Mouse (Mus musculus) kidney, postnatal 0 days (tissue): ENCODE data around the gene Cbfa2t2. TPM values are rescaled to one million over a fixed set of nuclear protein-coding genes. Genes with fewer than 3 reads are reported as not detected.

Source experiments
- ATAC-seq: fragments of 200-750 bp; cut with Nextera tagmentation; replicated peaks from 2 replicates; pipeline ENCODE4 v1.8.0; 2017; ENCODE audit warnings: low read depth, moderate number of reproducible peaks, moderate TSS enrichment, moderate library complexity; ENCODE audit not compliant: low FRiP score
- DNase-seq: peaks from one replicate; pipeline ENCODE4 v3.0.0-alpha.2; 2016; ENCODE audit warnings: low spot score
- H3K27ac ChIP-seq: fragments of 300-500 bp; sonication (generic); 2 replicates; pipeline ENCODE4 v1.5.1; 2014; ENCODE audit warnings: mild to moderate bottlenecking
- H3K27me3 ChIP-seq: fragments of 300-500 bp; sonication (generic); 2 replicates; pipeline ENCODE4 v1.6.1; 2014; ENCODE audit warnings: low read length, mixed read lengths; ENCODE audit not compliant: insufficient read depth
- H3K36me3 ChIP-seq: fragments of 300-500 bp; sonication (generic); 2 replicates; pipeline ENCODE4 v1.6.1; 2014; ENCODE audit warnings: low read length, mixed read lengths; ENCODE audit not compliant: insufficient read depth
- H3K4me1 ChIP-seq: fragments of 300-500 bp; sonication (generic); replicated peaks from 2 replicates; pipeline ENCODE4 v1.6.1; 2014; ENCODE audit warnings: antibody characterized with exemption, low read length, mixed read lengths; ENCODE audit not compliant: insufficient read depth
- H3K4me2 ChIP-seq: fragments of 300-500 bp; sonication (generic); 2 replicates; pipeline ENCODE4 v1.6.1; 2014; ENCODE audit warnings: mild to moderate bottlenecking, low read length, moderate library complexity, mixed read lengths
- H3K4me3 ChIP-seq: fragments of 300-500 bp; sonication (generic); replicated peaks from 2 replicates; pipeline ENCODE4 v1.5.1; 2014; ENCODE audit warnings: low read depth, low read length
- H3K9ac ChIP-seq: fragments of 300-500 bp; sonication (generic); 2 replicates; pipeline ENCODE4 v1.6.1; 2014; ENCODE audit warnings: low read depth, low read length
- H3K9me3 ChIP-seq: fragments of 300-500 bp; sonication (generic); replicated peaks from 2 replicates; pipeline ENCODE4 v1.6.1; 2016; ENCODE audit warnings: low read length, inconsistent platforms, mixed read lengths
- CTCF ChIP-seq: IDR thresholded peaks from 2 replicates; pipeline ENCODE4 v1.5.1; 2016; ENCODE audit warnings: antibody characterized with exemption, low read depth, mild to moderate bottlenecking, moderate library complexity
- WGBS: fragments of 180-500 bp; shearing (Covaris S2); extraction: QIAGEN DNeasy Blood & Tissue Kit; methylation state at CpG from one replicate; pipeline ENCODE4 v1.1.7; 2014; 5-methylcytosine and 5-hydroxymethylcytosine counted together
- polyA plus RNA-seq: library from polyadenylated mRNA; unstranded; fragments of >200 nt; fragmentation: Nextera tagmentation; extraction: Ambion mirVana; gene quantifications from 2 replicates; pipeline ENCODE4 v1.2.1, GENCODE M21; 2015

The Cbfa2t2 gene
- polyA plus RNA-seq, 1 experiment from 2014 or later = 23.6 TPM

DNA sequence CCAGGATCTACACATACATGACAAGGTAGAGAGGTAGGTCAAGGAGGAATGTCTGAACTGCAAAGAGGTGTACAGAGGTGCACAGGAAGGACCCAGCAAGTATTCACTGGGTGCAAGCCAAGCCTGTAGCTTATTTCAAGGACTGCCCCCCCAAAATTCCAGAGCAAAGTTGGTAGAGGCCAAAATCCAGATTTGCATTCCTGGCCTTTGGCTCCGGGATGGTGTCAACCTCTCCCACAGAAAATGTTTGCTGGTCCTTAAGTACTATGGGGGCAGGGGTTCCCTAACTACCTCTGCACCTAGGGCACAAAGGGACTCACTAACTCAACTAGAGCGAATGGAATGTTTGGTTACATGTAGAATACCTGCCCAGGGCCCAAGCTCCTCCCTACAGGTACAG lies 131.5 kb downstream of the Cbfa2t2 start:
- H3K4me3 ChIP-seq = no peak overlapping the region; the same call in 1 of the 2 replicates
- no peak for TF ChIP-seq CTCF
- H3K4me2 ChIP-seq = peak overlapping the region; percentile 91
- ATAC-seq (no peak), DNase-seq (no peak)
- H3K9me3 ChIP-seq = no peaks in the 10 kb centered on the region
- peaks cover 17% of the 10 kb centered on the region for H3K4me1 ChIP-seq
- 54% methylated on average over 2 of the region's 2 CpGs for WGBS
- no peaks in the 10 kb centered on the region for H3K27me3 ChIP-seq
- H3K36me3 ChIP-seq = no peaks in the 10 kb centered on the region
- H3K27ac ChIP-seq = peak overlapping the region; percentile 77
- no peak overlapping the region for H3K9ac ChIP-seq

DNA sequence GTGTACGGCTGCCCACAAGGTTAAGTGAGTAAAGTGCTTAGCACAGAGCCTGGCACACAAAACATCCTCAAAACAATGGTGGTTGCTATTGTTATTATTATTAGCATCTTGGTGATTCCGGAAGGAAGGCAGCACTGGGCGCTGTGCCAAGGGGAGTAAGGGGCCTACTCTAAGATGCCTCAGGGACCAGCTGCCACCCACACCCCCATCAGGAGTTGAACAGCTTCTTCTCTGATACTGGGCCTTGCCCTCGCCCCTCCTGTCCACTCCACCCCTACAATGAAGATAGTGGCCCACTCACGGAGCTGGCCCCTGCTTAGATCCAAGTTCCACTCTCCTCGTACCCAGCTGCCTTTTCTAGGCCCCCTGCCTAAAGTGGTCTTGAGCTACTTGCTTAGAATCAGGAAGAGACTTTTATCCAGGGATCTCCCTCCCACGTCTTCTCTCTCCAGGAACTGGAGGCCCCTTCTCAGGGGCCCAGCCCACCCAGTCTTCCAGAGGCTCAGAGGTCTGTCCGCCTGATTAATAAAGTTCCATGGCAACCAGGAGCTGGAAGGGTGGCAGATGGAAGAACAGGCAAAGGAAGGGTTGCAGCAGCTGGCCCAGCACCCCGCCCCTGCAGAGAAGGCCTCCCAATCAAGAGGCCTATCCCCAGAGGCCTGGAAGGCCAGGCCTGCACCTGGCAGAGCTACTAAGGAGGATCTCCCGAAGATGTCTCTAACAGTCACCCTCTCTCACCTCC lies 132.2 kb downstream of the Cbfa2t2 start:
- peak overlapping the region; percentile 91 for H3K4me2 ChIP-seq
- H3K36me3 ChIP-seq = no peaks in the 10 kb centered on the region
- H3K9me3 ChIP-seq = no peaks in the 10 kb centered on the region
- peak overlapping the region; percentile 77 for H3K9ac ChIP-seq
- peak; percentile 52 for DNase-seq
- no peak for ATAC-seq
- peak overlapping the region; percentile 84 for H3K4me3 ChIP-seq
- H3K27me3 ChIP-seq = no peaks in the 10 kb centered on the region
- no peak for TF ChIP-seq CTCF
- WGBS = 20% methylated on average over 10 of the region's 10 CpGs
- peak overlapping the region; percentile 77 for H3K27ac ChIP-seq
- H3K4me1 ChIP-seq = peaks cover 17% of the 10 kb centered on the region

DNA sequence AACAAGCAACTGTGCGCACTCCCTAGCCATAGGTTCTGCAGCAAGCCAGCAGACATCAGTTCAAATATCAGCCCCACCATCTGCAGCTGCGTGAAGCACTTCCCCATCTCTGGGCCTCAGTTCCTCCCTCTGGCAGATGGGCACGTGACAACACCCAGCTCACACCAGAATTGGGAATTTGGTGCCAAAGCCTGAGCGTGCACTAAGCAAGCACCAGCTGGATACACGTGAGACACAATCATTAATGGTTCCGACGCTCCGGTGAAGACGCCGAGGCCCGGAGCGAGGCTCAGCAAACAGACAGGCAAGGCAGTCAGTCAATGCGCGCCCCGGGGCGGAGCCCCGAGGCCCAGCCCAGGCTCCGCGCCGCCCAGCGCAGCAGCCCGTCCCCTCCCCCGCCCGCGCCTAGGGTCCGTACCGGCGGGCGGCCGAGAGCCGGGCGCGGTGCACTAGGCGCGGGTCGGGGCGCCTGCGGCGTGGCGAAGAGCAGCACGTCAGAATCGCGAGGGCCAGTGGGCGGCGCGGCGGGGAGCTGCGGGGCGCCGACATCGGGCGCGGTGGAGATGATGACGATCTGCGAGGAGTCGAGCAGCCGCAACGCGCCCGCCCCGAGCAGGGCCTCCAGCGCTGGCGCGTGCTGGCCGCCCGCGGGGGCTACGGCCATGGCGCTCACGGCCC lies 132.9 kb downstream of the Cbfa2t2 start:
- WGBS = under 1% methylated on average over 50 of the region's 70 CpGs
- no peaks in the 10 kb centered on the region for H3K9me3 ChIP-seq

DNA sequence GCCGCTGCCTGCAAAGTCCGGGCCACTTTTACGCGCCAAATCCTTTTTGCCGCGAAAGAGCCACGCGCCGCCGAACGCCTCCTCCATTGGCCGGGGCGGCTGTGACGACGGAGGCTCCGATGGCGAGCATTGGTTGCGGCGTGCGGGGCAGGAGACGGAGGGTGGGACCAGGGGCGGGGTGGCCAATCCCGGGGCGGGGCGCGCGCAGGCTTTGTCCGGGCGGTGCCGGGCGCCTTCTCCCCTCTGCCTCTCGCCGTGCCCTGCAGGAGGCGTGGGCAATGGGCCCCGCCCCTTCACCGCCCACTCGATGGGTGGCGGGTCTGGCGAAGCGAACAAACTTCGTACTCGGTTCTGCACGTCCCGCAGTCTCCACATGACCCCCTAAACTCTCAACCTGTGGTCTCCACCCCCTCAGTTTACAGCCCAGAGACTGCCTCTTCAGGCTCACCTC lies 133.6 kb downstream of the Cbfa2t2 start, which contains the start of gene E2f1:
E2f1 (minus strand) TSS at position 57 of the 451 bp plus-strand sequence.
- DNase-seq = peak; percentile 98
- Histone ChIP-seq H3K9ac (peak within 1 kb of the TSS; percentile 77), H3K4me3 (peak within 1 kb of the TSS; percentile 84), H3K4me1 (peaks cover 17% of the 10 kb centered on the region), H3K27ac (peak within 1 kb of the TSS; percentile 77), H3K9me3 (no peaks in the 10 kb centered on the region), H3K36me3 (no peaks in the 10 kb centered on the region), H3K4me2 (peak within 1 kb of the TSS; percentile 91), H3K27me3 (no peaks in the 10 kb centered on the region)
- peak; percentile 33; the same call in 1 of the 2 replicates for TF ChIP-seq CTCF
- 0% methylated on average over 33 of the region's 44 CpGs for WGBS
- peak; percentile 98 for ATAC-seq

More for the DNA sequence above, 132.9 kb downstream of the Cbfa2t2 start:
- Histone ChIP-seq H3K27ac (peak overlapping the region; percentile 77), H3K4me3 (peak overlapping the region; percentile 84), H3K9ac (peak overlapping the region; percentile 77), H3K4me2 (peak overlapping the region; percentile 91), H3K36me3 (no peaks in the 10 kb centered on the region), H3K4me1 (peaks cover 17% of the 10 kb centered on the region), H3K27me3 (no peaks in the 10 kb centered on the region)
- no peak for TF ChIP-seq CTCF
- DNase-seq (peak; percentile 58), ATAC-seq (peak; percentile 68)

DNA sequence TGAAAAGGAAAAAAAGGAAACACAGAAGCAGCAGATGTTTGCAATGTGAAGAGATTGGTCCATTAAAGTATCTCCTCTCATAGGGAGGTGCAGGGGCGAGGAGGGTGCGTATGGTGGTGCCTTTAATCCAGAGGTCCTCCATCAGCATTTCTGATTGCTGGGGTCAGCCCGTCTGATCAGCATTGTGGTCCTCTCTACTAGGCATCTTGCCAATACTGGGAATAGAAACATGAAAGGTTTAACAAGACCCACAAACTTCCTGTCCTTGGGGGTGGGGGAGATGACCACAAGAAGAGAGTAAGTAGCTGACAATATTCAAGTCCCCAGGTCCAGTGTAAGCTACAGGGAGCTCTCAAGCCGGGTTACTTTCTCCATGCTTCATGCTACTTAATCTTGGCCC lies 134.4 kb downstream of the Cbfa2t2 start:
- Histone ChIP-seq H3K36me3 (no peaks in the 10 kb centered on the region), H3K4me2 (peak overlapping the region; percentile 91), H3K9me3 (no peaks in the 10 kb centered on the region), H3K27me3 (no peaks in the 10 kb centered on the region), H3K4me3 (no peak overlapping the region), H3K4me1 (peaks cover 17% of the 10 kb centered on the region), H3K27ac (no peak overlapping the region), H3K9ac (no peak overlapping the region)
- WGBS = 63% methylated on average over 4 of the region's 4 CpGs
- ATAC-seq (no peak), DNase-seq (no peak)
- no peak for TF ChIP-seq CTCF

DNA sequence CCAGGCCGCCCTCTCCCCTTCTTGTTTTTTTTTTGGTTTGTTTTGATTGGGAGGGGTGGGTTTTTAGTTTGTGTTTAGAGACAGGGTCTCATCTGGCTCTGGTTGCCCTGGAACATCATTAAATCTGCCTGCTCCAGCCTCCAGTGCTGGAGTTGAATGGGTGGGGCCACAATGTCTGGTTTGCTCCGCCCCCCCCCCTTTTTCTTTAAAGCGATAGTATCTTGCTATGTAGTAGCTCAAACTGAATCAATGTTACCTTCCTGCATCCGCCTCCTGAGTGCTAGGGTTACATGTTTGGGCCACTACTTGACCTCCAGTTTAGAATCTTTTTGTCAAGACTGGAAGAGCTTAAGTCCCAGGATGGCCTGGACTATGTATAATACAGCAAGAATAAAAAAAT lies 135.0 kb downstream of the Cbfa2t2 start:
- no peak for TF ChIP-seq CTCF
- Histone ChIP-seq H3K36me3 (no peaks in the 10 kb centered on the region), H3K9ac (no peak overlapping the region), H3K27ac (no peak overlapping the region), H3K27me3 (no peaks in the 10 kb centered on the region), H3K4me2 (no peak overlapping the region), H3K4me3 (no peak overlapping the region), H3K9me3 (no peaks in the 10 kb centered on the region), H3K4me1 (peaks cover 17% of the 10 kb centered on the region)
- 85% methylated on average over 4 of the region's 4 CpGs for WGBS
- no peak for ATAC-seq
- no peak for DNase-seq
